Mouse (Mus musculus) spleen, adult 2 months (tissue): ENCODE data around the gene Fga. TPM values are rescaled to one million over a fixed set of nuclear protein-coding genes. Genes with fewer than 3 reads are reported as not detected.
A peak's percentile ranks its signal among the peaks of the same experiment; 100 is the strongest.

Source experiments
- DNase-seq, 2 experiments: peaks; one replicate each; pipeline versions ENCODE4 v3.0.0 to v3.0.0-alpha.2; 2012 to 2021; ENCODE audit warnings: low spot score in 2 of 2, low read depth in 1 of 2
- H3K27ac ChIP-seq: fragments of 200-500 bp; 2 replicates; pipeline ENCODE4 v1.5.1; 2012; ENCODE audit warnings: low read length, inconsistent platforms; ENCODE audit not compliant: insufficient read depth
- H3K27me3 ChIP-seq: fragments of 200-500 bp; 2 replicates; pipeline ENCODE4 v1.6.1; 2012; ENCODE audit warnings: mild to moderate bottlenecking, moderate library complexity, low read length, inconsistent platforms; ENCODE audit not compliant: control insufficient read depth, insufficient read depth
- H3K36me3 ChIP-seq: fragments of 200-500 bp; 2 replicates; pipeline ENCODE4 v1.6.1; 2012; ENCODE audit warnings: mild to moderate bottlenecking, low read length, inconsistent platforms; ENCODE audit not compliant: control insufficient read depth, insufficient read depth
- H3K4me1 ChIP-seq: fragments of 200-500 bp; 2 replicates; pipeline ENCODE4 v1.6.1; 2011; ENCODE audit warnings: inconsistent platforms; ENCODE audit not compliant: control insufficient read depth, insufficient read depth, insufficient read length
- H3K4me3 ChIP-seq: fragments of 200-500 bp; 2 replicates; pipeline ENCODE4 v1.5.1; 2011; ENCODE audit warnings: mild to moderate bottlenecking, inconsistent platforms; ENCODE audit not compliant: insufficient read depth, insufficient read length; ENCODE audit errors: extremely low read depth
- CTCF ChIP-seq: fragments of 200-500 bp; IDR thresholded peaks from 2 replicates; pipeline ENCODE4 v1.5.1; 2011; ENCODE audit warnings: mild to moderate bottlenecking, inconsistent platforms; ENCODE audit not compliant: insufficient read depth, insufficient read length, insufficient replicate concordance; ENCODE audit errors: extremely low read depth
- POLR2A ChIP-seq: fragments of 200-500 bp; IDR thresholded peaks from 2 replicates; pipeline ENCODE4 v1.6.1; 2011; ENCODE audit warnings: low read depth, low read length, inconsistent platforms
- WGBS: fragments of 180-500 bp; shearing (Covaris S2); methylation state at CpG from one replicate; pipeline ENCODE4 v1.1.7; 2018; 5-methylcytosine and 5-hydroxymethylcytosine counted together
- polyA plus RNA-seq: library from polyadenylated mRNA; depleted of rRNA; stranded (reverse); fragments of >200 nt; gene quantifications from 2 replicates; pipeline ENCODE4 v1.2.3, GENCODE M21; 2012

The Fga gene
- polyA plus RNA-seq, 1 experiment = 0.05 TPM

DNA sequence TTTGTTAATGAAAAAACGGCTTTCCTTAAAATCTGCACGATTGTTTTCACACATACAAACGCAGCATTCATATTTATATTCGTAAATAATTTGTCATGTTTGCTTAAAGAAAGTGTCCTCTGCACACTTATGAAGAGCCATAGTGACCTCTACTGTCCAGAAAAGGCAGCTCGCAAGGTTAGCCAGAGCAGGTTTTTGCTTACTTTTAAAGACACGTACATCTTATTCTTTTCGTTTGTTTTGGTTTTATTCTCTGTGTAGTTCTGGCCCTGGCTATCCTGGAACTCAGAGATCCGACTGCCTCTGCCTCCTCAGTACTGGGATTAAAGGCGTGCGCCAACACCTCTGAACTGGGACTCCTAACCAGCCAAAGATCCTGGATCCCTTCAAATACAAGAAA lies 27.9 kb downstream of the Fga start:
- peaks cover 4% of the 10 kb centered on the region; the same call in 1 of the 2 replicates for H3K36me3 ChIP-seq
- peaks cover 2% of the 10 kb centered on the region; the same call in 1 of the 2 replicates for H3K4me1 ChIP-seq
- H3K27ac ChIP-seq = no peak overlapping the region
- H3K4me3 ChIP-seq = no peak overlapping the region
- TF ChIP-seq POLR2A (no peak), CTCF (peak; percentile 7; the same call in 1 of the 2 replicates)
- peak; percentile 6 to 12 for DNase-seq
- 33% methylated on average over 10 of the region's 10 CpGs for WGBS
- no peaks in the 10 kb centered on the region for H3K27me3 ChIP-seq

DNA sequence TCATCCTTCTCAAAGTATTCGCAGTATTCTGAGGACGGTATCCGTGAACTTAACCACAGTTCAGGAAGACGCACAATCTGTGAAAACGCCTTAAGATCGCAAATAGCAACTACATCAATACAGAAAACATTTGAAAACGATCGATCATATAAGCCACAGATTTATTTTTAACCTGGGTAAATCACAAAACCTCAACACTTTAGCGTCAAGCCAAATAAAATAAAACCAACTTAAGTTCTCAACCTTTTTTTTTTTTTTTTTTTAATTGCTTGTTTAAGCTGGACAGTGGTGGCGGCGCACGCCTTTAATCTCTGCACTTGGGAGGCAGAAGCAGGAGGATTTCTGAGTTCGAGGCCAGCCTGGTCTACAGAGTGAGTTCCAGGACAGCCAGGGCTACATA lies 28.9 kb downstream of the Fga start:
- WGBS = 27% methylated on average over 13 of the region's 13 CpGs
- TF ChIP-seq POLR2A = no peak
- TF ChIP-seq CTCF = no peak
- H3K27ac ChIP-seq = no peak overlapping the region
- peaks cover 2% of the 10 kb centered on the region; the same call in 1 of the 2 replicates for H3K4me1 ChIP-seq
- peaks cover 10% of the 10 kb centered on the region for H3K36me3 ChIP-seq
- no peaks in the 10 kb centered on the region for H3K27me3 ChIP-seq
- peak in 1 of 2 experiments; percentile 8 for DNase-seq
- peak overlapping the region; percentile 49; the same call in 1 of the 2 replicates for H3K4me3 ChIP-seq

- under 1% methylated on average over 60 of the region's 61 CpGs for WGBS
- Histone ChIP-seq H3K27me3 (no peaks in the 10 kb centered on the region), H3K36me3 (peaks cover 12% of the 10 kb centered on the region), H3K4me3 (peak within 1 kb of the TSS; percentile 79), H3K4me1 (peaks cover 2% of the 10 kb centered on the region; the same call in 1 of the 2 replicates), H3K27ac (peak within 1 kb of the TSS; percentile 61)
- TF ChIP-seq POLR2A (peak; percentile 78), CTCF (no peak)
- peak; percentile 95 to 98 for DNase-seq
Measured at GRCm38 (mm10) chr3:83055281-83056038, 29.6 kb downstream of the Fga start, which contains the start of gene Plrg1. Plrg1 (plus strand) TSS chr3:83055522.

GRCm38 (mm10) chr3:83057046-83057445 lies 31.2 kb downstream of the Fga start:
- Histone ChIP-seq H3K27ac (no peak overlapping the region), H3K4me1 (peaks cover 2% of the 10 kb centered on the region; the same call in 1 of the 2 replicates), H3K27me3 (no peaks in the 10 kb centered on the region), H3K4me3 (no peak overlapping the region), H3K36me3 (peaks cover 20% of the 10 kb centered on the region)
- TF ChIP-seq CTCF (no peak), POLR2A (no peak)
- DNase-seq = no peak
- WGBS = 93% methylated on average over 2 of the region's 2 CpGs

DNA sequence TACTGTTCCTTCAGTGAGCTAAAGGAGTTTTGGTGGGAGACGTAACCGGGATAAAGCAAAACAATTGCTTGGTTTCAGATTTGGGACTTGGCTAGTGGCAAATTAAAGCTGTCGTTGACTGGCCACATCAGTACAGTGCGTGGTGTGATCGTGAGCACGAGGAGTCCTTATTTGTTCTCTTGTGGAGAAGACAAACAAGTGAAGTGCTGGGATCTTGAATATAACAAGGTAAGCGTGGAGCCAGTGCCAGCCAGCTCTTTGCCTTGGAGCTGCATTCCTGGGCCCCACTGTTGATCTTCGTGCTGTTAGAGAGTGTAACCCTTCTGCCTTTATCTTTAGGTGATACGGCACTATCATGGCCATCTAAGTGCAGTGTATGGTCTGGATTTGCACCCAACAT lies 42.0 kb downstream of the Fga start:
- whole genome bisulfite sequencing = 93% methylated on average over 9 of the region's 9 CpGs
- TF ChIP-seq POLR2A (no peak), CTCF (no peak)
- no peak overlapping the region for H3K4me3 ChIP-seq
- H3K27ac ChIP-seq = no peak overlapping the region
- H3K27me3 ChIP-seq = no peaks in the 10 kb centered on the region
- DNase-seq = no peak
- no peaks in the 10 kb centered on the region for H3K4me1 ChIP-seq
- H3K36me3 ChIP-seq = peaks cover 45% of the 10 kb centered on the region

- no peaks in the 10 kb centered on the region for H3K4me1 ChIP-seq
- peaks cover 43% of the 10 kb centered on the region for H3K36me3 ChIP-seq
- no peak overlapping the region for H3K4me3 ChIP-seq
- no peak for TF ChIP-seq CTCF
- no peak for TF ChIP-seq POLR2A
- H3K27ac ChIP-seq = no peak overlapping the region
- no peak for DNase-seq
- H3K27me3 ChIP-seq = no peaks in the 10 kb centered on the region
- WGBS = 96% methylated on average over 13 of the region's 13 CpGs
Measured at GRCm38 (mm10) chr3:83068869-83069268, 43.0 kb downstream of the Fga start.

DNA sequence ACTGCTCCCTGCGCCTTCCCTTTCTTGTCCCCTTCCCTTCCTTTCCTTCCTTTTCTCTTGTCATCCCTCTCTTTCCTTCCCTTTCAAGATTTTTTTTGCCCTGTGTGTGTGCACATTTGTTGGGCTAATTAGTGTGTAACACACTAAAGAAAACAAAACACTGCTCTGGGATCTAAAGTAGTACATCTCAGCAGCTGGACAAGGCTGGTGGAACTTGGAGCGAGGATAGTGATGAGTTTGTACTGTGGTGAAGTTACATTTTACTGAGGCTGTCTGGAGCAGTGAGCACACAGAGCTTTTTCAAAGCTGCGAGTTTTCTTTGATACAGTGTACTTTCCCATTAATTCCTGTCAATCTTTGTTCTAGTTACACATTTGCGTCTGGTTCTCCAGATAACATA lies 44.4 kb downstream of the Fga start:
- Histone ChIP-seq H3K4me1 (no peaks in the 10 kb centered on the region), H3K27me3 (no peaks in the 10 kb centered on the region), H3K4me3 (no peak overlapping the region), H3K27ac (no peak overlapping the region), H3K36me3 (peaks cover 43% of the 10 kb centered on the region)
- no peak for DNase-seq
- WGBS = 96% methylated on average over 4 of the region's 4 CpGs
- TF ChIP-seq CTCF (no peak), POLR2A (no peak)
